Mouse (Mus musculus) thymus, postnatal 25 days (tissue): ENCODE data around the gene Amigo3.

Experiments used
- DNase-seq: peaks from one replicate; pipeline ENCODE4 v3.0.0; 2022

The Amigo3 gene

DNA sequence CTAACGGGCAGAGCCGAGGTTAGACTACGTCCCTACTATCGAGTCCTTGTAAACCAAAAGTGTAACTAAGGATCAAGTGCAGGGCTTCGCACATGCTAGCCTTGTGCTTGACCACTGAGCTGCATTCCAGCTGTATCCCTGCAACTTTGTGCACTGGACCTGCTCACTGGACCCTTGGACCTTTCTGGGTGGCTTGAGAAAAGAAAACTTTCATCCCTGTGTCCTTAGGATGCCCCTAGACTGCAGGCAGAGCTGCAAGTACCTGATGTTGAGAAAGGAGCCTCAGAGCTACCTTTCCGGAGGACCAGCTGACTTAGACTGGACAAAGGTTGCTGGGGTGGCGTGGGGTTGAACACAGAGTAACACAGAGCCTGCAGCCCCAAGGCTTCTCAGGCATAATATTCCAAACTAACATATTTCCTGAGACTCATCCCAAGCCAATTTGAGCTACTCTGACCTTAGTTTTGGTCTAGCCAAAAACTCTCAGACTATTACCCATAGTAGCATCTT is 37.7 kb downstream of the Amigo3 start:
- no peak for DNase-seq

- no peak for DNase-seq
Observed at GRCm38 (mm10) chr9:108093586-108093985, 40.6 kb downstream of the Amigo3 start.

DNA sequence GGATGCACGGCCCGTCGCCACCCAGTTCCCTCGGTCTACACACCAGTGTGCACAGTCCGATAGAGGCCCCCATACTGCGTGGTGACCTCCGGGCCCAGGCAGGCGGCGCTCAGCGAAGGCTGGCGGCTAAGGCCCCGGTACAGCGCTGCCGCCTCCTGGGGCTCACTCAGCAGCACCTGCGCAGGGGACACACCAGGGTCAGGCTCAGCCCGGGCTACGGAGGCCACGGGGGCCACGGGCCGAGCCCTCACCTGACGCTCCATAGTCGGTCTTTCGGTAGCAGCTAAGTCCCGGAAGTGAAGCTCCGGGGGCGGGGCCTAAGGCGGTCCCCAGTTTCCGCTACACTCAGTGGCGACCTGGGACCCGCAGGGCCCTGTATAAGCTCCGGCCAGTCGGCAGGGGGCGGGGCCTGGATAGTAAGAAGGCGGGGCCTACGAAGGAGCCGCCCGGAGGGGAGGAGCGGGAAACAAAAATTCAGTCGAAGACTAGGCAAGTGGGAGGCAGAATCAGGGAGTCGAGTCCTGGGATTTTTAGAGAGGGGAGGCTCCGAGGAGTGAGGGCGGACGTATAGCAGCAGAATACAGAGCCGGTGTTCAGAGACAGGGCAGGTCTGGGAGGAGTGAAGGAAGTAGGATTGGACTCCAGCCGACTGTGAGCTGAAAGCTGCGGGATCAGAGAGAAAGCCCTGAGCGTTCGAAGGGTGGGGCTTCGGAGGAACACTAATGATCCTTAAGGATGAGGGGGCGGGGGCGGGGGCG is 41.4 kb downstream of the Amigo3 start, which contains the start of gene Apeh:
Apeh (minus strand) TSS at position 423 of the 758 bp plus-strand sequence.
- DNase-seq: peak; percentile 97

- DNase-seq: peak; percentile 44
Observed at GRCm38 (mm10) chr9:108094998-108095411, 42.0 kb downstream of the Amigo3 start.

GRCm38 (mm10) chr9:108095518-108095917 is 42.6 kb downstream of the Amigo3 start:
- peak; percentile 66 for DNase-seq

DNA sequence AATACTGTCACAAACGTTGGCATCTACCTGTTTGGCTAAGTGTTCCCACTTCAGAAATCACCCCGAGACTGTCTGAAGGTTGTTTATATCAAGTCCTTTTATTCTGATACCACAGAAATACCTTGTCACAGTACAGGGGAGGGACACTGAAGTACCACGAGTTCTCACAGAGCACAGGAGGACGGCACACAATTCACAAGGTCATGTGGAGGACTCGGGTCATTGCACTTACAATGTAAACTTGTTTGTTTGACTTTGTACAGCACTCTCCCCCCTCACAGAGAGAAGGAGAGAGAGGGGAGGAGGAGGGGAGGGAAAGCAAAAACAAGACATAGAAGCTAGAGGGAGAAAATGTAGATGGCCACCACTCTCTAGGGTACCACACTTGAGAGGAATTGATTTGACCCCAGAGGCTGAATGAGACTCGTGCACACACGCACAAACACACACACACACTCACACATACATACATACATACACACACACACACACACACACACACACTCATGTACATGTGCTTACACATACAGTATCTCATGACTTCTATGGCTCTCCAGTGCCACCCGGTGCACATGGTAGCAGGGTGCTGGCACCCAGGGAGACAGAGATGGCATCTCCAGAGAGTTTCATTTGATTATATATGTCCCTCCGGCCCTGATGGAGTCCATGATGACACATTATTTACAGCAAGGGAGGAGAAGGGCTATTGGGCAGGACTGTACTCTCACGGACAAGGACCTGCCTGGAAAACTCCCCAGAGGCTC is 43.2 kb downstream of the Amigo3 start:
- DNase-seq: no peak

- no peak for DNase-seq
Observed at GRCm38 (mm10) chr9:108099619-108100018, 46.7 kb downstream of the Amigo3 start.

GRCm38 (mm10) chr9:108104766-108105548 is 52.0 kb downstream of the Amigo3 start:
- peak; percentile 43 for DNase-seq
